Comparison of ENCODE assay signal across 8 mouse cellular contexts in the genomic region with DNA sequence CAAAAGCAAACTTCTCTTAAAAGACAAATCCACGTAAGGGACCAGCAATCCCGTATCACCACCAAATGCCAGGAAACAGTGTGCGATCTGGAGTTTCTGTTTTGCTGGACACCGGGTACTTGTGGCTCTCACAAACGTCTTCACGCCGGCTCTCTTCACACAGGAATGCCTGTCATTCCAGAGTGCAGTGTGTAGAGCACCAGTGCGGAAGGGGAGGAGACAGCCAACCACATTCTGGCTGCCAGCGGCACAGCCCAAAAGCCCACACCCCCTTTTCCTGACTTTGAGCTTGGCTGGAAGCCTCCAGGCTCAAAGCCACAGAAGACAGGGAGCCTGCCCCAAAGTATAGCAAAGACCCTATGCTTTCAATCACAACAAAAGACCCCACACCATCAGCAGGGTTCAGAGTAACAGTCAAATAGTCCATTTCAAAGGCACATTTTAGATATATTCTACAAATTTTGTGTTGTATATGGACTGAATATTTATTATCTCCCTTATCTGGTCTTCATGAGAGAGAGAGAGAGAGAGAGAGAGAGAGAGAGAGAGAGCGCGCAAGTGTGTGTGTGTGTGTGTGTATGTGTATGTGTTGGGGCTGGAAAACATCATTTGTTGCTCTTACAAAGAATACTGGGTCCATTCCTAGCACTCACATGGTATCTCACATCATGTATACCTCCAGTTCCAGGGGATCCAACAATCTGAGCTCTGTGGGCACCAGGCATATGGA. TPM values are rescaled to one million over a fixed set of nuclear protein-coding genes. Genes with fewer than 3 reads are reported as not detected.
DNase-seq lines count a peak whose midpoint lies in the region; ATAC-seq and TF ChIP-seq lines count a peak whose summit lies in the region.

No protein-coding gene starts in this region.

- no peak for DNase-seq in frontal cortex, postnatal 36 days (ENCODE audit: low spot score in 2 of 2)
- DNase-seq in embryo, embryonic 10.5 days (ENCODE audit: low spot score), result peak; percentile 69
- DNase-seq in gastrocnemius, postnatal 36 days, result peak; percentile 54 to 56
- DNase-seq in intestine, embryonic 14.5 days (ENCODE audit: low spot score), result peak; percentile 77
- DNase-seq in liver, embryonic 14.5 days (ENCODE audit: low read depth in 3 of 3, low spot score in 3 of 3), result peak; percentile 52 to 68 (median 59)
- DNase-seq in neural tube, embryonic 10.5 days (ENCODE audit: extremely low spot score, low spot score), result peak; percentile 22
- peak; percentile 39 to 72 for DNase-seq in urinary bladder, postnatal 36 days (ENCODE audit: low spot score in 2 of 2)

- no peak for TF ChIP-seq EP300 in liver, embryonic 14.5 days (IDR thresholded peaks at IDR 0.05; ENCODE audit: low read depth)

- H3K4me3 ChIP-seq in intestine, embryonic 14.5 days (ENCODE audit: low read depth, low read length), result peak overlapping the region; percentile 15; the same call in 1 of the 2 replicates
- peak overlapping the region; percentile 63 to 71 for H3K4me3 ChIP-seq in liver, embryonic 14.5 days (ENCODE audit: insufficient read depth in 1 of 2, low read depth in 2 of 2, low read length in 2 of 2)

- ATAC-seq in frontal cortex, adult (ENCODE audit: low TSS enrichment), result peak; percentile 44
- ATAC-seq in intestine, embryonic 14.5 days (replicated peaks; ENCODE audit: low FRiP score, low TSS enrichment, low read depth), result 0 out of 2 replicates have a peak, but pooled peaks have one; percentile 62
- ATAC-seq in liver, embryonic 14.5 days (ENCODE audit: insufficient read depth), result peak; percentile 85

- no peaks in the 10 kb centered on the region for H3K27me3 ChIP-seq in intestine, embryonic 14.5 days (replicated peaks; ENCODE audit: control insufficient read depth, insufficient read depth, low read length)
- no peaks in the 10 kb centered on the region for H3K27me3 ChIP-seq in liver, embryonic 14.5 days (ENCODE audit: control insufficient read depth, insufficient read depth, low read length)

- WGBS in intestine, embryonic 14.5 days, result 23% methylated on average over 11 of the region's 11 CpGs
- WGBS in liver, embryonic 14.5 days (ENCODE audit: insufficient replicate concordance), result 7% methylated on average over 11 of the region's 11 CpGs

- no peaks in the 10 kb centered on the region for H3K9me3 ChIP-seq in intestine, embryonic 14.5 days (ENCODE audit: control insufficient read depth, low read length)
- no peaks in the 10 kb centered on the region for H3K9me3 ChIP-seq in liver, embryonic 14.5 days (ENCODE audit: control insufficient read depth, low read length)

- no peaks in the 10 kb centered on the region for H3K36me3 ChIP-seq in intestine, embryonic 14.5 days (ENCODE audit: control insufficient read depth, insufficient read depth, low read length)
- no peaks in the 10 kb centered on the region for H3K36me3 ChIP-seq in liver, embryonic 14.5 days (replicated peaks; ENCODE audit: control insufficient read depth, insufficient read depth, low read depth)

- no peak overlapping the region for H3K27ac ChIP-seq in intestine, embryonic 14.5 days (ENCODE audit: low read depth)
- peak overlapping the region; percentile 80 for H3K27ac ChIP-seq in liver, embryonic 14.5 days

- TF ChIP-seq CTCF in liver, embryonic 14.5 days (IDR thresholded peaks at IDR 0.05; ENCODE audit: low read depth), result no peak

- intact Hi-C loops in gastrocnemius, postnatal 36 days (cut with DNase I), result no loop called here

- H3K9ac ChIP-seq in intestine, embryonic 14.5 days (ENCODE audit: low read length), result no peak overlapping the region
- H3K9ac ChIP-seq in liver, embryonic 14.5 days (replicated peaks), result peak overlapping the region; percentile 70

- H3K4me1 ChIP-seq in intestine, embryonic 14.5 days (replicated peaks; ENCODE audit: control insufficient read depth, insufficient read depth, low read length), result peaks cover 11% of the 10 kb centered on the region; the same call in 1 of the 2 replicates
- peaks cover 5 to 16% of the 10 kb centered on the region in 2 experiments for H3K4me1 ChIP-seq in liver, embryonic 14.5 days (replicated peaks; ENCODE audit: control insufficient read depth in 2 of 2, insufficient read depth in 2 of 2, low read length in 1 of 2)

- H3K4me2 ChIP-seq in intestine, embryonic 14.5 days (ENCODE audit: low read length), result peak overlapping the region; percentile 40
- peak overlapping the region; percentile 84 for H3K4me2 ChIP-seq in liver, embryonic 14.5 days (ENCODE audit: low read depth)

RNA-seq across cellular contexts. Expression of a gene that starts 24.1 kb away (rescaled TPM):
- 10 to 100 TPM; 10.6 to 11.4 TPM for total RNA-seq in gastrocnemius, postnatal 36 days (2021)
- polyA plus RNA-seq in intestine, embryonic 14.5 days (2014; fragmentation: Nextera tagmentation; extraction: Ambion mirVana), result 21.5 and 22.4 TPM in 2 replicates
- polyA plus RNA-seq in liver, embryonic 14.5 days (2012; rRNA removed), result 6.2 and 7.4 TPM in 2 replicates
- 10.9 and 14.0 TPM in 2 replicates for polyA plus RNA-seq in liver, embryonic 14.5 days (2014; fragmentation: Nextera tagmentation; extraction: Ambion mirVana)

RNA-seq across cellular contexts. Expression of a gene that starts 44.8 kb away (rescaled TPM):
- 1 to 10 TPM; 6.0 to 6.3 TPM for total RNA-seq in gastrocnemius, postnatal 36 days (2021)
- 65.7 and 66.6 TPM in 2 replicates for polyA plus RNA-seq in intestine, embryonic 14.5 days (2014; fragmentation: Nextera tagmentation; extraction: Ambion mirVana)
- polyA plus RNA-seq in liver, embryonic 14.5 days (2012; rRNA removed), result 21.5 and 22.2 TPM in 2 replicates
- polyA plus RNA-seq in liver, embryonic 14.5 days (2014; fragmentation: Nextera tagmentation; extraction: Ambion mirVana), result 27.2 and 32.0 TPM in 2 replicates

Comparison
In these comparisons a context has a peak if more than half of its experiments do, and no peak if none do; other contexts are left out.
1. DNase-seq: peak in embryo, embryonic 10.5 days (single experiment), gastrocnemius, postnatal 36 days (2 of 2), intestine, embryonic 14.5 days (single experiment), liver, embryonic 14.5 days (3 of 3), neural tube, embryonic 10.5 days (single experiment) and urinary bladder, postnatal 36 days (2 of 2); none in frontal cortex, postnatal 36 days (0 of 2).
2. Peak in every context shown above with its lines, with median percentiles within 50 percentile points of each other: ATAC-seq.